Mouse (Mus musculus) midbrain, postnatal 0 days (tissue): ENCODE results near the gene Gcfc2. TPM values are rescaled to one million over a fixed set of nuclear protein-coding genes. Genes with fewer than 3 reads are reported as not detected.

Experiments used
- ATAC-seq: fragments of 200-750 bp; cut with Nextera tagmentation; 2 replicates; pipeline ENCODE4 v1.8.0; 2017; ENCODE audit warnings: moderate number of reproducible peaks, mild to moderate bottlenecking, moderate TSS enrichment, moderate library complexity; ENCODE audit not compliant: low FRiP score
- DNase-seq: peaks from one replicate; pipeline ENCODE4 v3.0.0-alpha.2; 2015; ENCODE audit warnings: low spot score
- H3K27ac ChIP-seq: fragments of 300-500 bp; sonication (generic); 2 replicates; pipeline ENCODE4 v1.5.1; 2014; ENCODE audit warnings: low read depth, mild to moderate bottlenecking, low read length, mixed read lengths
- H3K27me3 ChIP-seq: fragments of 300-500 bp; sonication (generic); 2 replicates; pipeline ENCODE4 v1.6.1; 2014; ENCODE audit warnings: low read length, control low read depth, mixed read lengths; ENCODE audit not compliant: insufficient read depth
- H3K36me3 ChIP-seq: fragments of 300-500 bp; sonication (generic); 2 replicates; pipeline ENCODE4 v1.6.1; 2014; ENCODE audit warnings: low read length, control low read depth, mixed read lengths; ENCODE audit not compliant: insufficient read depth
- H3K4me1 ChIP-seq: fragments of 300-500 bp; sonication (generic); 2 replicates; pipeline ENCODE4 v1.6.1; 2014; ENCODE audit warnings: mild to moderate bottlenecking, control low read depth, antibody characterized with exemption, low read length, mixed read lengths; ENCODE audit not compliant: insufficient read depth
- H3K4me2 ChIP-seq: fragments of 300-500 bp; sonication (generic); 2 replicates; pipeline ENCODE4 v1.6.1; 2014; ENCODE audit warnings: low read depth, mild to moderate bottlenecking, low read length, mixed read lengths; ENCODE audit not compliant: poor library complexity, severe bottlenecking
- H3K4me3 ChIP-seq: fragments of 300-500 bp; sonication (generic); 2 replicates; pipeline ENCODE4 v1.5.1; 2014; ENCODE audit warnings: low read depth, mild to moderate bottlenecking, low read length, moderate library complexity
- H3K9ac ChIP-seq: fragments of 300-500 bp; sonication (generic); replicated peaks from 2 replicates; pipeline ENCODE4 v1.6.1; 2014; ENCODE audit warnings: mild to moderate bottlenecking, low read length, moderate library complexity, mixed read lengths; ENCODE audit not compliant: poor library complexity, severe bottlenecking
- H3K9me3 ChIP-seq: fragments of 300-500 bp; sonication (generic); 2 replicates; pipeline ENCODE4 v1.6.1; 2016; ENCODE audit warnings: low read length, control low read depth
- CTCF ChIP-seq: IDR thresholded peaks from 2 replicates; pipeline ENCODE4 v1.5.1; 2016; ENCODE audit warnings: antibody characterized with exemption, mild to moderate bottlenecking
- WGBS: fragments of 180-500 bp; shearing (Covaris S2); extraction: QIAGEN DNeasy Blood & Tissue Kit; methylation state at CpG from one replicate; pipeline ENCODE4 v1.1.7; 2014; 5-methylcytosine and 5-hydroxymethylcytosine counted together
- microRNA counts: library from miRNA; unstranded; fragments of <30 nt; microRNA quantifications from one replicate; lab custom pipeline; 2015
- microRNA-seq: library from miRNA; unstranded; fragments of <30 nt; microRNA quantifications from one replicate; pipeline ENCODE4, GENCODE M21; 2016; ENCODE audit warnings: borderline number of aligned reads
- polyA plus RNA-seq: library from polyadenylated mRNA; unstranded; fragments of >200 nt; fragmentation: Nextera tagmentation; extraction: Ambion mirVana; gene quantifications from 2 replicates; pipeline ENCODE4 v1.2.1, GENCODE M21; 2015
- total RNA-seq: library from RNA; depleted of rRNA; stranded (reverse); fragments of >200 nt; gene quantifications from 2 replicates; pipeline ENCODE4 v1.2.3, GENCODE M21; 2014; rRNA removed

The Gcfc2 gene
- total and polyA plus RNA-seq, 2 experiments from 2014 or later = 4.9 to 16.8 TPM

DNA sequence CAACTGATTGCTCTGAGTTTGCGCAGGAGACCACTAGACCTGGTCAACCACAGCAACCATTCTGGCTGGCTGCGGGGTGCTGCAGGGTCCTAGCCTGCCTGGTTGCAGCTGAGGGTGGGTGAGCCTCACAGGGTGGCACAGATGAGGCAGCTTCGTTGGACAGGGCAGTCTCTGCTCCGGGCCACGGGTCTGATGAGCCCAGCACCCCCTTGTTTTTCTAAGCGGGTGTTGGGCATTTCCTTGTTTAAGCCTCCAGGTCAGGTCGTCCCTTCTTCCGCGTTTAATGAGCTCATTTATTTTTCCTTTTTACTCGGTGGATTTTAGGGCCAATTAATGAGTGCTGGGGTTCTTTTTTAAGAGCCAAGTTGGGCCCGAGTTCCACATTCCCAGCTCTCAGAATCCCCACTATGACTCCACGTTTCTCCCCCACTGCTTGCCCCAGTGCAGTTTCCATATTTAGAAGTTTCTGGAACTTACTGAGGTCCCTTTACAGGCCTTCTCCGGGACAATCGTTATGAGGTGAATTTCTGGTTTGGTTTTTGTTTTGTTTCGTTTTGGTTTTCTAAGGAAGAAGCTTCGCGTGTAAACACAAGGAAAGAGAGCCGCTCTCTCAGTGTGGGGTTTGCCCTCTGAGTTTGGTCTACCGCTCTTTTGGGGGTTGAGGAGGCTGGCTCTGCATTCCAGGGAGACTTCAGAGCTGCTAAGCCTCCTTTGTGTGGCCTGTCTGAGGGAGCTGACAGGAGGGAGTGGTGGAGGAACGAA, 66.8 kb downstream of the Gcfc2 start:
- Histone ChIP-seq H3K4me1 (no peaks in the 10 kb centered on the region), H3K9ac (no peak overlapping the region), H3K27ac (no peak overlapping the region), H3K27me3 (no peaks in the 10 kb centered on the region), H3K4me3 (no peak overlapping the region), H3K9me3 (no peaks in the 10 kb centered on the region), H3K4me2 (no peak overlapping the region), H3K36me3 (no peaks in the 10 kb centered on the region)
- DNase-seq (no peak), ATAC-seq (no peak)
- 47% methylated on average over 20 of the region's 20 CpGs for WGBS
- no peak for TF ChIP-seq CTCF

MicroRNAs encoded within 50 kb of the gene (microRNA counts, 519-probe panel; counts per million panel counts)
- microRNA mmu-miR-468 (lab: Ali Mortazavi, UCI) = 528 counts per million, percentile 58 among the panel's probes with 10 or more counts

Small RNA genes lying within 50 kb of the gene (microRNA-seq; reads per million reads assigned to microRNA genes)
- gene Mir468 = not detected
- gene Mir7232 = not detected

Other genes starting within 250 kb of the Gcfc2 start
- 8.2 and 10.4 TPM in 2 replicates for gene Mrpl19, start 42.3 kb downstream of the Gcfc2 start, total RNA-seq
- gene Mrpl19, start 42.3 kb downstream of the Gcfc2 start, polyA plus RNA-seq = 38.2 and 38.9 TPM in 2 replicates
- 0.66 and 2.8 TPM in 2 replicates for gene Eva1a, start 117.4 kb downstream of the Gcfc2 start, total RNA-seq
- gene Eva1a, start 117.4 kb downstream of the Gcfc2 start, polyA plus RNA-seq = 0.64 and 0.91 TPM in 2 replicates